Mouse (Mus musculus): Measurements from ENCODE around the gene Bicdl1. TPM values are rescaled to one million over a fixed set of nuclear protein-coding genes. Genes with fewer than 3 reads are reported as not detected.

Gene Bicdl1
- polyA plus RNA-seq, 1 experiment from 2014 or later, result 7.1 TPM

GRCm38 (mm10) chr5:115611566-115611965, 119.9 kb downstream of the Bicdl1 start:
- no peak for ATAC-seq (ENCODE audit: insufficient number of reproducible peaks, insufficient read depth, low FRiP score, low read depth)
- Histone ChIP-seq H3K4me3 (ENCODE audit: control insufficient read depth in 1 of 2, insufficient read depth in 1 of 2, low read depth in 1 of 2, low read length in 2 of 2) (no peak overlapping the region), H3K9ac (ENCODE audit: low read length) (no peak overlapping the region), H3K9me3 (ENCODE audit: control insufficient read depth, low read length) (no peaks in the 10 kb centered on the region), H3K27me3 (ENCODE audit: control insufficient read depth, insufficient read depth, low read length) (no peaks in the 10 kb centered on the region), H3K36me3 (ENCODE audit: control insufficient read depth, insufficient read depth, low read length) (peaks cover 98% of the 10 kb centered on the region), H3K4me2 (ENCODE audit: low read length) (no peak overlapping the region), H3K27ac (replicated peaks in 1 of 2; ENCODE audit: control insufficient read depth in 1 of 2, insufficient read depth in 1 of 2, low read depth in 2 of 2, low read length in 2 of 2) (no peak overlapping the region), H3K4me1 (ENCODE audit: control insufficient read depth in 2 of 2, insufficient read depth in 2 of 2, low read length in 2 of 2) (no peaks in the 10 kb centered on the region)
- 90% methylated on average over 11 of the region's 11 CpGs for WGBS

GRCm38 (mm10) chr5:115603561-115603960, 127.9 kb downstream of the Bicdl1 start:
- ATAC-seq (ENCODE audit: insufficient number of reproducible peaks, insufficient read depth, low FRiP score, low read depth), result no peak
- no peak overlapping the region for H3K9ac ChIP-seq (ENCODE audit: low read length)
- H3K4me1 ChIP-seq (ENCODE audit: control insufficient read depth in 2 of 2, insufficient read depth in 2 of 2, low read length in 2 of 2), result no peaks in the 10 kb centered on the region
- peaks cover 91% of the 10 kb centered on the region for H3K36me3 ChIP-seq (ENCODE audit: control insufficient read depth, insufficient read depth, low read length)
- H3K27me3 ChIP-seq (ENCODE audit: control insufficient read depth, insufficient read depth, low read length), result no peaks in the 10 kb centered on the region
- H3K4me3 ChIP-seq (ENCODE audit: control insufficient read depth in 1 of 2, insufficient read depth in 1 of 2, low read depth in 1 of 2, low read length in 2 of 2), result no peak overlapping the region
- no peaks in the 10 kb centered on the region for H3K9me3 ChIP-seq (ENCODE audit: control insufficient read depth, low read length)
- H3K27ac ChIP-seq (replicated peaks in 1 of 2; ENCODE audit: control insufficient read depth in 1 of 2, insufficient read depth in 1 of 2, low read depth in 2 of 2, low read length in 2 of 2), result no peak overlapping the region
- H3K4me2 ChIP-seq (ENCODE audit: low read length), result no peak overlapping the region
- WGBS, result 92% methylated on average over 6 of the region's 6 CpGs

Small RNA genes within 50 kb of the gene (microRNA-seq; reads per million reads assigned to microRNA genes)
- not detected for gene Mir7030

Other genes with a start within 250 kb of the Bicdl1 start
- 19.2 and 22.5 TPM in 2 replicates for gene Sirt4, start 246.9 kb downstream of the Bicdl1 start, polyA plus RNA-seq (2014; fragmentation: Nextera tagmentation; extraction: Ambion mirVana)
- gene Pxn, start 224.9 kb downstream of the Bicdl1 start, polyA plus RNA-seq (2014; fragmentation: Nextera tagmentation; extraction: Ambion mirVana), result 14.4 and 19.1 TPM in 2 replicates
- 1,183 and 1,268 TPM in 2 replicates for gene Rplp0, start 172.2 kb downstream of the Bicdl1 start, polyA plus RNA-seq (2014; fragmentation: Nextera tagmentation; extraction: Ambion mirVana)
- gene Gcn1l1, start 166.4 kb downstream of the Bicdl1 start, polyA plus RNA-seq (2014; fragmentation: Nextera tagmentation; extraction: Ambion mirVana), result 25.2 and 26.3 TPM in 2 replicates
- 19.2 and 20.1 TPM in 2 replicates for gene Rab35, start 99.7 kb downstream of the Bicdl1 start, polyA plus RNA-seq (2014; fragmentation: Nextera tagmentation; extraction: Ambion mirVana)
- 15.9 and 16.7 TPM in 2 replicates for gene Cit, start 113.7 kb upstream of the Bicdl1 start, polyA plus RNA-seq (2014; fragmentation: Nextera tagmentation; extraction: Ambion mirVana)